Mouse (Mus musculus) layer of hippocampus, adult 2 months (tissue): ENCODE measurements around the gene Ubxn10. TPM values are rescaled to one million over a fixed set of nuclear protein-coding genes. Genes with fewer than 3 reads are reported as not detected.

Experiments
- DNase-seq, 2 experiments: peaks; one replicate each; pipeline ENCODE4 v3.0.0; 2022; ENCODE audit warnings: low spot score in 2 of 2
- H3K27ac ChIP-seq: fragments of 200-600 bp; 2 replicates; pipeline ENCODE4 v1.8.1; 2022
- H3K4me3 ChIP-seq: fragments of 200-600 bp; 2 replicates; pipeline ENCODE4 v1.8.1; 2022; ENCODE audit warnings: mild to moderate bottlenecking
- CTCF ChIP-seq: fragments of 200-600 bp; conservative IDR thresholded peaks from 2 replicates; pipeline ENCODE4 v1.8.1; 2022; ENCODE audit warnings: antibody characterized with exemption, mild to moderate bottlenecking, moderate library complexity
- total RNA-seq, 2 experiments: library from RNA; stranded (reverse); gene quantifications; 2 replicates each; pipeline ENCODE4 v1.2.3; 2021

Ubxn10 gene
- total RNA-seq, 2 experiments from 2014 or later = 1.9 to 2.1 TPM

DNA sequence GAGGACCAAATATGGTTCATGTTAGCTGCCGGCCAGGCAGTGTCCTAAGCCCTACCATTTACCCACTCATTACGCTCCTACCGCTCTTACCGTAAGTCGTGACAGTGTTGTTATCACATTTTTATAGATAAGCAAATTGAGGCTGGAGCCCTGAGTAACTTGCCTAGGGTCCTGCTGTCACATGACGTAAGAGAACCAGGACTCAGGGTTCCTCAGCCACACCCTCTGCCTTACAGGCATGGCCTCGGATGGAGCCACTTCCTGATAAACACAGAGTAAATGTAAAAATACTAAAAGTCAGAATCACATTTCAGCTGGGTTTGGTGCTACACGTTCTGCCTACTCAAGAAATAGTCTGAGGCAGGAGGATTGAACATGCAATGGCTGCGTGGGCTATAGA, 17.5 kb upstream of the Ubxn10 start:
- Histone ChIP-seq H3K27ac (no peak overlapping the region), H3K4me3 (no peak overlapping the region)
- TF ChIP-seq CTCF = no peak
- no peak for DNase-seq

DNA sequence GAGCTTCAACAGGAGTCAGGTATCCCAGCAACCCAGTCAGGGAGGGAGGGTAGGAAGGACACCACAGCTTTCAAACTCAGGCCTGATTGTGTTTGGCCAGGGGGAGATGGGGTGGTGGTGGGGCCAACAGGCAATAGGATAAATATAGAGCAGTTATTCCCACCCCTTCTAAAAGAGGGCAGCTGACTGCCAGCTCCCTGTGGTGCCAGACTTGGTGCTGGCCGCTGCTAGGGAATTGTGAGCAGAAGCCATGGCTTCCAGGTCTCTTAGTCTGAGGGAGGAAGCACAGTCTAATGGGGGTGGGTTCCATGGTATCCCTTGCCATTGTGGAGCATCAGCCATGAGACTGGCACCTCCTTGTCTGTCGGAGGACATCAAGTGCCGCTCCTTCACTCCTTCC, 16.6 kb upstream of the Ubxn10 start:
- DNase-seq = no peak
- no peak for TF ChIP-seq CTCF
- Histone ChIP-seq H3K4me3 (no peak overlapping the region), H3K27ac (no peak overlapping the region)

DNA sequence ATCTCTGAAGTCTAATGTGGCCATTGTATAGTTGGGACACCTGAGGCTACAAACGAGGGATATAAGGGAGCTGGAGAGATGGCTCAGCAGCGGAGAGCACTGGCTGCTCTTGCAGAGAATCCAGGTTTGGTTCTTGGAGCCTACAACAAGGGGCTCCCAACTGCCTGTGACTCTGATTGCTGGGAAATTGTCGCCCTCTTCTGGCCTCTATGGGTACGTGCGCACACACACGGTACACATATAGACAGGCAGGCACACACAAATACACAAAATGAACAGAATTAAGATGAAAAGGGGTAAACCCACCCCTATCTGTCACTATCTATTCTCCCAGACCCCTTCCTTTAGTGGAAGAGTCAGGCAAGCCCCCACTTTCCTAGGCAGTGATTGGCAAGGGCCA, 15.6 kb upstream of the Ubxn10 start:
- DNase-seq = no peak
- H3K4me3 ChIP-seq = no peak overlapping the region
- peak; percentile 33 for TF ChIP-seq CTCF
- H3K27ac ChIP-seq = no peak overlapping the region

DNA sequence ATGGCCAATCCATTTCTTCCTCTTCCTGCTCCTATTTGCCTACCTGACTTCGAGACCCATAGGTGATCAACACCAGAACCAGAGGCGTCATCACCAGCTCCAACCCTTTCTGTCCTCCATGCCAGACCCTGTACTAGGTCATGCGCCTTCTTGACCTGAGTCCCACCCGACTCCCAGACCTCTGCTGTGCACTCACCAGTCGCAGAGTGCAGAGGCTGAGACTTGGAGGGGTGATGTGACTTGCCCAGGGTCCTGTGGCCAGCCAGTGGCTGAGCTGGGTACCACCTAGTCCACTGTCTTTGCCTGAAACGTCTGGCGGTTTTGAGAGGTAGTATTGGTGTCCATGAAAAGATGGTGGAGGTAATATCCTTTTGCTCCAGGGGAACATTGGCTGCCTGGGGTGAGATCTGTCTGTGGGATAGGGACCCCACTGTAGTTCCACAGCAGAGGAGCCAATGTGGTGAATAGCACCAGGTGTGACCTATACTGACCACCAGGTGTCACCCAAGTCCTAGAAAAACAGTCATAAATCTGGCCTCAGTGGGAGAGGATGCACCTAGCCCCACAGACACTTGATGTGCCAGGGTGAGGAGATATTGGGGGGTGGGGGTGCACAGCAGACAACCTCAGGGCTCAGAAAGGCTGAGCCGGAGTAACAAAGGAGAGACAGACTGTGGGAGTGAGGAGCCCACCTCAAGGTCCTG, 11.6 kb upstream of the Ubxn10 start:
- Histone ChIP-seq H3K27ac (peak overlapping the region; percentile 57; the same call in 1 of the 2 replicates), H3K4me3 (no peak overlapping the region)
- DNase-seq = peak; percentile 58 to 75
- TF ChIP-seq CTCF = peak; percentile 88

DNA sequence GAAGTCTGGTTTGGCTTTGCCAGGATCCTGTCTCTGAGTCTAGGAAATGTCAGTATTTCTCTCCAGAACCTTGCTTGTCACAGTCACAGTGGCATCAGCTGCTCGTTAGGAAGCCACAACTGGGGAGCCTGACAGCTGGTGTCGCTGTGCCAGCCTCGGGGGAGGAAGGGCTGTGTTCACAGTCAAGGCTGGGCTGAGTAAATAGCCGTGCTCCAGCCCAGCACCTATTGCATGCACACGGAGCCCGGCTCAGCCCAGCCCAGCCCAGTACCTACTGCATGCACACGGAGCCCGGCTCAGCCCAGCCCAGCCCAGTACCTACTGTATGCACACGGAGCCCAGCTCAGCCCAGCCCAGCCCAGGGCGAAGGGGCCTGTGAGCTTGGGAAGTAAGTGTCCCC, 10.9 kb upstream of the Ubxn10 start:
- peak in 1 of 2 experiments; percentile 43 for DNase-seq
- H3K27ac ChIP-seq = peak overlapping the region; percentile 18; the same call in 1 of the 2 replicates
- no peak; the same call in 1 of the 2 replicates for TF ChIP-seq CTCF

DNA sequence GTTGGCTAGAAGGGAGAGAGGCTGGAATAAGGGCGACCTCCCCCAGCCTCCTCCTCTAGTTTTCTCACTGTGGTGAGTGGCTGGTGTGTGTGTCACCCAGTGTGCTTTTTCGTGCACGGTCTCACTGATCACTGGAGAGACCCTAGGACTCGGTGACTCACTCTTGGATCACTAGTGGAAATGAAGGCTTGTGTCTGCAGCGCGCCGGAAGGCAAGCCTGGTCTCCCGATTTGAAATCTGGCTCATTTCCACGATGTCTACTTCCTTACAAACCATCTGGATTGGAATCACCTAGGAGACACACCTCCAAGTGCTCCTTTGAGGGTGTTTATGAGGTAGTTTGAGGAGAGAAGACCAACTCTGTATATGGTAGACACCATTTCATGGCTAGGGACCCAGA, 9.9 kb upstream of the Ubxn10 start:
- Histone ChIP-seq H3K4me3 (no peak overlapping the region), H3K27ac (no peak overlapping the region)
- DNase-seq = no peak
- no peak for TF ChIP-seq CTCF

More for the DNA sequence above, 10.9 kb upstream of the Ubxn10 start:
- no peak overlapping the region for H3K4me3 ChIP-seq

DNA sequence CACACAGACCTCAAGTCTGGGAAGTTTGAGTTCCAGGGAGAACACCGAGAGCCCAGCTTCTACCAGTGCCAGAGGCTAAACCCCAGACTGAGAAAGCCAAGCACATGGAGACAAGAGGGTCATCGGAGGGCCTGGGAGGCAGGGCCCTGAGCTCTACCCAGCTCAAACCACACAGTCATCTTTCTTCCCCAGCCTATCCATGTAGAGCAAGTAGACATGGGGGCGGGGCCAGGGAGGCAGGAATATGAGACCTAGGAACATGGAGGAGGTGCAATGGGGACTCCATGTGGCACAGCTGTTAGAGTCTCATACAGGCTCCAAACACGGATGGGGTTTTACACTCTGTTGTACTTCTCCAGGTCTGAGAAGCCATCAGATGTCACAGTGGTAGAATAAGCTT, 8.9 kb upstream of the Ubxn10 start:
- Histone ChIP-seq H3K27ac (no peak overlapping the region), H3K4me3 (no peak overlapping the region)
- no peak for TF ChIP-seq CTCF
- DNase-seq = no peak

DNA sequence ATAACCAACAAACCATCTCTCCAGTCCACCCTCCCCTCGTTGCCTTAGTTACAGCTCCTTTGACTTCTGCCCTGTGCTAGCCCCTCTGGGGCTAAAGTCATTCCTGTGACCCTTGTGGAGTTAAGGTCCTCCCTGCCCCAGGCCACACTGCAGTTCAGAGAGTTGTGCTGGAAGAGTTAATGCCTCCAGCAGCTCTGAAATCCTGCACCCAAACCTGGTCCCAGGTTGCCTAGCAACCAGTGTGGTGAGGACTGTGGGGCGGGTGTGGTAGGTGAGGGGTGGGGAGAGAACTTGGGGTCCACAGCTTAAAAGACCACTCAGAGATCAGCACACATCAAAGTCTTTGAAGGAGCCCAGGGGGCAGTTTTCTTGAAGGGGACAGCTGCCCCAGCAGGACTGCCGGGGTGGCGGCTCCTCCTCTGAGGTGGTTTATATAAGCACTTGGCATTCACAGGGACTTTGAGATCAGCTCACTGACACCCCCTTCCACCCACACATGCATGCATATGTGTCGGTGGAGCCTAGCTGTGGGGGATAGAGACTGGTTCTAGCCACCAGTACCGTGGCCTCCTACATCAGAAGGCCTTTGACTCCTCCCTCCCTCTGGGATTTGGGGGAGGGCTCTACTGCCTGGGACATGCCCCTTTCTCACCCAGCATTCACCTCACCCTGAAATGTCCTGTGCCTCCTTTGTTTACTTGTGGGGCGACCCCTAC, 2.3 kb upstream of the Ubxn10 start:
- peak in 1 of 2 experiments; percentile 46 for DNase-seq
- no peak for TF ChIP-seq CTCF
- H3K27ac ChIP-seq = peak overlapping the region; percentile 64

DNA sequence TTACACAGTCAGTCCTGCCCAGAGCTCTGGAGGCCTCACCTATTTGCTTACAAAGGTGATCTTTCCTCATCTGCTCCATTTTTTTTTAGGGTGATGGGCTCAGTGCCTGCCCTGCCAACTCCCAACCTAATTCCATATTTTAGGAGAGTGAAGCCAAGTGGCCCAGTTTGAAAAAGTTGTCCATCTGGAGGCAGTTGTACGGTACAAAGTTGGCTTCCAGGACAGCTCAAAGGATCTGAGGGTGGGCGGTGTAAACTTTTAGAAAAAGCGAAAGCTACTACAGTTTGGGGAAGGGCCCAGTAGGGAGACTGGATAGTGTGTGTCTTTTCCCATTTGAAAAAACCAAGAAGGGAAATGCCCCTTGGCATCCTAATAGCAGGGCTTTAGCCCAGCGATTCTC, 2.1 kb downstream of the Ubxn10 start:
- no peak overlapping the region for H3K27ac ChIP-seq
- DNase-seq = no peak
- no peak for TF ChIP-seq CTCF
- H3K4me3 ChIP-seq = no peak overlapping the region

More for the DNA sequence above, 2.3 kb upstream of the Ubxn10 start:
- H3K4me3 ChIP-seq = no peak overlapping the region

DNA sequence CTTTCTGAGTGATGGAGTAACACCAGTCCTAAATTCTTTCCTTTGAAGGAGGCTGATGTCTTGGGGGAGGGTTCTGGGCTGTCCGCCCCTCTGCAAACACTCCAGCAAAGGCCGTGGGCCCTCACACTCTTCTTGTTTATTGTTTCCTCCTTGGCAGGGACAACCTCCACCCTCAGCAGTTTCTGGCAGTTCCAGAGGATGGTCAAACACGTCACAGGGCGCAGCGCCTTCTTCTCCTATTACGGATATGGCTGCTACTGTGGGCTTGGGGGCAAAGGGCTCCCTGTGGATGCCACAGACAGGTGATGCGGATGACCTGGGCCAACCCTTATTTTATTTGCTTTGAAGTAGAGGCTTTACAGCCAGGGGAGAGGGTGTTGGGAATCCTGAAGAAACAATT, 2.9 kb downstream of the Ubxn10 start:
- H3K4me3 ChIP-seq = no peak overlapping the region
- DNase-seq = no peak
- H3K27ac ChIP-seq = no peak overlapping the region
- no peak for TF ChIP-seq CTCF

DNA sequence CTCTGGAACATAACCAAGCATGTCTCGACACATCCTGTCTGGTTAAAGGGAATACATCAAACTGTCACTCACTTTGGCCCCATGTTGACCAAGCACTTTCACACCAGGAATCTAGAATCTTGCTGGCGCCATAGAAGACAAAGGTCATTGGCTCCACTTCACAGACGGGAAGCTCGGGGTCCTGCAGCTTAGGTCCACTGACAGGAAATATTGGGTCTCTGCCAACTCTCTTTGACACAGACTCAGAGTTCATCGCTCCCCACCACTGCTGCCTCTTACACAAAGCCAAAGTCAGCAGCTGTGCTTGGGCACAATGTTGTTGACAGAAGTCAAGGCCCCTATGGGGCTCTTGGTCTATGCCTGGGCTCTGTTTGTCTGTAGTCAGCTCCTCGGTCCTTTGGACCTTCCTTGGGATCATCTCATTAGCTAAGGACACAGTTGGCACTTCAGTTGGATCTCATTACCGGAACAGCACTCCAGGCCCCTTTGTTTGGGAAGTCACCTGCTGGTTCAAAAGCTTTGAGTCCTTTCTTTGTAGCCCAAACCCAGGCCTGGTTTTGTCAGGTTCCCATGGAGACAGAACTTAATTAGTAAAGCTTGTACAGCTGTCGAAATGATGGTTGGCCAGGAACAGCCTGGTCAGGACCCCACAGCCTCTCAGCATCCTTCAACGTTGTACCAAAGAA, 7.8 kb downstream of the Ubxn10 start:
- Histone ChIP-seq H3K27ac (peak overlapping the region; percentile 53; the same call in 1 of the 2 replicates), H3K4me3 (no peak overlapping the region)
- TF ChIP-seq CTCF = no peak
- DNase-seq = no peak

DNA sequence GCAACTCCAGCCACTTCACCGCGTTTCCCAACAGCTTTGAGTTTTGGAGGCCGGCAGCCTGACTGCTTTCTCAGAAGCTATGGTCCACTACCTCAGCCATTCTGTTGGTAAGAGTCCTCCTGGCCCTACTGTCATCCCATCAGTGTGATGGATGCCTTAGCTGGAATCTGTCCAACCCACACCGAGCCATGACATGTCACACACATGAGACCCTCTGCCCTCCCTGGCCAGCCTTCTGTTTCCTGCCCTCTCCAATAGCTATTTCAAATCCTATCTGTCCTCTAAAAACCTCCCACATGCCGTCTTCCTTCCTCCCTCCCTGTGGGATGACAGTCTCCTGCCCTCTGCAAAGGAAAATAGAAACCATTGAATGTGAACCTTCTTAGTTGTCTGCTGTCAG, 11.2 kb downstream of the Ubxn10 start:
- TF ChIP-seq CTCF = no peak
- DNase-seq = no peak
- Histone ChIP-seq H3K4me3 (no peak overlapping the region), H3K27ac (peak overlapping the region; percentile 94)

DNA sequence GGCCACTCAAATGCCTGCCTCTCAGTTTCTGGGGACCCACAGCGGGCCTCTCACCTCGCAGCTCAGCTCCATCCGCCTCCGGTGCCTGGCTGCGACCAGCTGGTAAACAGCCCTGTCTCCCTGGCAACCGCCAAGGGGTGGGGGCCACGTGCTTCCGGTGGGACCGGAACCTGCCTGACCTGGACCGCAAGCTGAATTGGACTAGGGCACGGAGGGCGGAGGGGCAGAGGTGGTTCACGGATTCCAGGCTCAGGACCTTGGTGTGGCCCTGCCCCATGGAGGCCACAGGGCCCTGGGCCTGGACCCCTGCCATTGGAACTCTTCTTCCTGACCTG, 11.9 kb downstream of the Ubxn10 start:
- H3K27ac ChIP-seq = peak overlapping the region; percentile 94
- H3K4me3 ChIP-seq = peak overlapping the region; percentile 43
- DNase-seq = peak; percentile 38 to 57

More for the DNA sequence above, 11.9 kb downstream of the Ubxn10 start:
- no peak for TF ChIP-seq CTCF
